Mouse (Mus musculus) C2C12 (cell line): ENCODE results near the gene Fars2. TPM values are rescaled to one million over a fixed set of nuclear protein-coding genes. Genes with fewer than 3 reads are reported as not detected.

ENCODE experiments used
- H3K27me3 ChIP-seq: one replicate; pipeline ENCODE4 v1.6.1; 2011; ENCODE audit not compliant: control insufficient read depth, insufficient read depth, insufficient read length
- H3K36me3 ChIP-seq: one replicate; pipeline ENCODE4 v1.6.1; 2011; ENCODE audit not compliant: control insufficient read depth, insufficient read depth
- H3K4me3 ChIP-seq: one replicate; pipeline ENCODE4 v1.5.1; 2011; ENCODE audit warnings: mild to moderate bottlenecking, control low read depth; ENCODE audit not compliant: poor library complexity, insufficient read depth, severe bottlenecking
- H3K79me2 ChIP-seq: one replicate; pipeline ENCODE4 v1.6.1; 2011; ENCODE audit not compliant: control insufficient read depth, insufficient read depth
- H3K79me3 ChIP-seq: one replicate; pipeline ENCODE4 v1.6.1; 2011; ENCODE audit warnings: low read depth, control low read depth
- H3ac ChIP-seq: one replicate; pipeline ENCODE3; 2011; ENCODE audit warnings: low read depth; ENCODE audit not compliant: control insufficient read depth, insufficient read length
- CEBPB ChIP-seq: IDR thresholded peaks from one replicate; pipeline ENCODE4 v1.6.1; 2011; ENCODE audit warnings: low read depth, mild to moderate bottlenecking, control low read depth, moderate library complexity
- CTCF ChIP-seq: IDR thresholded peaks from one replicate; pipeline ENCODE4 v1.5.1; 2011; ENCODE audit not compliant: control insufficient read depth, insufficient read depth, insufficient read length
- FOSL1 ChIP-seq: IDR thresholded peaks from one replicate; pipeline ENCODE4 v1.8.0; 2011; ENCODE audit warnings: mild to moderate bottlenecking, low read length; ENCODE audit not compliant: poor library complexity, insufficient read depth, severe bottlenecking
- MAX ChIP-seq: IDR thresholded peaks from one replicate; pipeline ENCODE4 v1.6.1; 2011; ENCODE audit warnings: mild to moderate bottlenecking, control low read depth
- MYOD1 ChIP-seq: IDR thresholded peaks from one replicate; pipeline ENCODE4 v1.6.1; 2011; ENCODE audit warnings: low read depth; ENCODE audit not compliant: control insufficient read depth, insufficient read length
- MYOG ChIP-seq: IDR thresholded peaks from one replicate; pipeline ENCODE4 v1.6.1; 2011; ENCODE audit not compliant: control insufficient read depth, insufficient read length; ENCODE audit errors: extremely low read depth
- USF1 ChIP-seq: IDR thresholded peaks from one replicate; pipeline ENCODE4 v1.6.1; 2011; ENCODE audit warnings: low read depth, mild to moderate bottlenecking, control low read depth, moderate library complexity
- polyA plus RNA-seq: library from polyadenylated mRNA; unstranded; fragments of >200 nt; fragmentation: generic; extraction: Trizol; gene quantifications from one replicate; pipeline ENCODE4 v1.2.1, GENCODE M21; 2012; ENCODE audit warnings: missing spikeins

Fars2 gene
- polyA plus RNA-seq, 1 experiment: 25.9 TPM

GRCm38 (mm10) chr13:36367712-36368491 is 250.7 kb downstream of the Fars2 start:
- Histone ChIP-seq H3K4me3 (no peak overlapping the region), H3K79me3 (no peaks in the 10 kb centered on the region), H3K36me3 (no peaks in the 10 kb centered on the region), H3ac (no peak overlapping the region), H3K27me3 (no peaks in the 10 kb centered on the region), H3K79me2 (no peaks in the 10 kb centered on the region)
- TF ChIP-seq CTCF: no peak
- TF ChIP-seq MAX: no peak
- TF ChIP-seq FOSL1: no peak
- TF ChIP-seq MYOD1: no peak
- TF ChIP-seq USF1: no peak
- TF ChIP-seq CEBPB: no peak
- no peak for TF ChIP-seq MYOG

GRCm38 (mm10) chr13:36368799-36369198 is 251.6 kb downstream of the Fars2 start:
- H3ac ChIP-seq: no peak overlapping the region
- H3K79me3 ChIP-seq: no peaks in the 10 kb centered on the region
- no peaks in the 10 kb centered on the region for H3K79me2 ChIP-seq
- no peaks in the 10 kb centered on the region for H3K27me3 ChIP-seq
- TF ChIP-seq CTCF (no peak), MYOG (no peak), MAX (no peak), FOSL1 (no peak), MYOD1 (no peak), USF1 (no peak), CEBPB (no peak)
- H3K36me3 ChIP-seq: no peaks in the 10 kb centered on the region
- no peak overlapping the region for H3K4me3 ChIP-seq

GRCm38 (mm10) chr13:36369400-36369799 is 252.2 kb downstream of the Fars2 start:
- H3K36me3 ChIP-seq: no peaks in the 10 kb centered on the region

GRCm38 (mm10) chr13:36383236-36383635 is 266.0 kb downstream of the Fars2 start:
- Histone ChIP-seq H3K27me3 (no peaks in the 10 kb centered on the region), H3K36me3 (no peaks in the 10 kb centered on the region), H3K79me2 (no peaks in the 10 kb centered on the region), H3K79me3 (no peaks in the 10 kb centered on the region), H3ac (no peak overlapping the region), H3K4me3 (no peak overlapping the region)
- TF ChIP-seq CEBPB (no peak), CTCF (no peak), MYOD1 (no peak), MYOG (no peak), MAX (no peak)

More at GRCm38 (mm10) chr13:36369400-36369799, 252.2 kb downstream of the Fars2 start:
- no peak overlapping the region for H3ac ChIP-seq
- H3K79me3 ChIP-seq: no peaks in the 10 kb centered on the region
- no peak for TF ChIP-seq USF1
- no peak for TF ChIP-seq MYOG
- no peak for TF ChIP-seq MYOD1
- no peak for TF ChIP-seq FOSL1
- no peak for TF ChIP-seq CEBPB
- no peak for TF ChIP-seq CTCF
- no peak for TF ChIP-seq MAX
- no peaks in the 10 kb centered on the region for H3K27me3 ChIP-seq
- no peak overlapping the region for H3K4me3 ChIP-seq
- H3K79me2 ChIP-seq: no peaks in the 10 kb centered on the region

GRCm38 (mm10) chr13:36386074-36386473 is 268.9 kb downstream of the Fars2 start:
- no peaks in the 10 kb centered on the region for H3K27me3 ChIP-seq
- no peaks in the 10 kb centered on the region for H3K79me2 ChIP-seq
- H3ac ChIP-seq: no peak overlapping the region
- no peaks in the 10 kb centered on the region for H3K79me3 ChIP-seq
- no peaks in the 10 kb centered on the region for H3K36me3 ChIP-seq
- H3K4me3 ChIP-seq: no peak overlapping the region
- TF ChIP-seq USF1 (no peak), MYOD1 (no peak), MYOG (no peak), FOSL1 (no peak), CEBPB (no peak), MAX (no peak), CTCF (no peak)

- Histone ChIP-seq H3ac (no peak overlapping the region), H3K36me3 (no peaks in the 10 kb centered on the region), H3K79me3 (no peaks in the 10 kb centered on the region), H3K27me3 (no peaks in the 10 kb centered on the region), H3K4me3 (no peak overlapping the region), H3K79me2 (no peaks in the 10 kb centered on the region)
- no peak for TF ChIP-seq MYOG
- no peak for TF ChIP-seq CEBPB
- no peak for TF ChIP-seq FOSL1
- no peak for TF ChIP-seq CTCF
These were observed 274.7 kb downstream of the Fars2 start for GRCm38 (mm10) chr13:36391936-36392335.
